Mouse (Mus musculus) right cerebral cortex, postnatal 10 days (tissue): ENCODE data around the gene Golph3.

ENCODE experiments used
- DNase-seq, 2 experiments: peaks; one replicate each; pipeline ENCODE4 v3.0.0; 2021; ENCODE audit warnings: low spot score in 2 of 2

Gene Golph3

GRCm38 (mm10) chr15:12380548-12380947 is 59.3 kb downstream of the Golph3 start:
- DNase-seq, result no peak

GRCm38 (mm10) chr15:12384679-12385078 is 63.4 kb downstream of the Golph3 start:
- DNase-seq, result no peak

- DNase-seq, result no peak
These were observed 67.7 kb downstream of the Golph3 start for GRCm38 (mm10) chr15:12388726-12389489.

- DNase-seq, result no peak
These were observed 73.5 kb downstream of the Golph3 start for GRCm38 (mm10) chr15:12394758-12395157.

- no peak for DNase-seq
These were observed 75.8 kb downstream of the Golph3 start for GRCm38 (mm10) chr15:12397032-12397431.
